Mouse (Mus musculus) layer of hippocampus, adult 18-20 months (tissue): ENCODE data around the gene Asl. TPM values are rescaled to one million over a fixed set of nuclear protein-coding genes. Genes with fewer than 3 reads are reported as not detected.

Experiments used
- DNase-seq, 2 experiments: peaks; one replicate each; pipeline ENCODE4 v3.0.0; 2022; ENCODE audit warnings: low spot score in 2 of 2
- long read RNA-seq: library from polyadenylated mRNA; stranded (forward); transcript quantifications from one replicate; pipeline ENCODE4 v2.0.0, GENCODE M21; 2021
- total RNA-seq, 2 experiments: library from RNA; stranded (reverse); gene quantifications; 2 replicates each; pipeline ENCODE4 v1.2.3; 2021

The Asl gene
- total RNA-seq = 10 to 100 TPM; 22.6 to 25.4 TPM
- long read RNA-seq, transcript Asl-205 (17 exons, 1,824 nt) = major isoform, 16 of 21 reads
- long read RNA-seq, partial matches to known transcripts = 1 of 21 reads
- long read RNA-seq, other reads (novel, unspliced or antisense) = 3 of 21 reads

GRCm38 (mm10) chr5:130029142-130029897 lies at the start of gene Asl, which contains the start of gene Crcp:
Gene Asl, minus strand, starts transcription at chr5:130029247.
Gene Crcp, plus strand, starts transcription at chr5:130029290.
- peak; percentile 86 to 93 for DNase-seq

- DNase-seq = no peak
Measured at GRCm38 (mm10) chr5:130078834-130079156, 49.7 kb upstream of the Asl start.

GRCm38 (mm10) chr5:130078096-130078833 lies 49.2 kb upstream of the Asl start:
- DNase-seq = no peak

- no peak for DNase-seq
Measured at GRCm38 (mm10) chr5:130076396-130076795, 47.3 kb upstream of the Asl start.

- no peak for DNase-seq
Measured at GRCm38 (mm10) chr5:130074491-130074890, 45.4 kb upstream of the Asl start.

GRCm38 (mm10) chr5:130073026-130073425 lies 44.0 kb upstream of the Asl start, which contains the start of gene Tpst1:
Gene Tpst1, plus strand, starts transcription at chr5:130073326.
- no peak for DNase-seq

GRCm38 (mm10) chr5:130067841-130068264 lies 38.8 kb upstream of the Asl start:
- no peak for DNase-seq

- no peak for DNase-seq
Measured at GRCm38 (mm10) chr5:130065579-130065978, 36.5 kb upstream of the Asl start.

- no peak for DNase-seq
Measured at GRCm38 (mm10) chr5:130063760-130064159, 34.7 kb upstream of the Asl start.

- no peak for DNase-seq
Measured at GRCm38 (mm10) chr5:130062096-130062495, 33.0 kb upstream of the Asl start.

- no peak for DNase-seq
Measured at GRCm38 (mm10) chr5:130060329-130060665, 31.2 kb upstream of the Asl start.

- no peak for DNase-seq
Measured at GRCm38 (mm10) chr5:130059413-130060328, 30.6 kb upstream of the Asl start.

GRCm38 (mm10) chr5:130056303-130056702 lies 27.3 kb upstream of the Asl start:
- no peak for DNase-seq

- DNase-seq = no peak
Measured at GRCm38 (mm10) chr5:130055688-130056087, 26.6 kb upstream of the Asl start.

GRCm38 (mm10) chr5:130052955-130053354 lies 23.9 kb upstream of the Asl start:
- DNase-seq = no peak

- DNase-seq = no peak
Measured at GRCm38 (mm10) chr5:130052510-130052909, 23.5 kb upstream of the Asl start.

- no peak for DNase-seq
Measured at GRCm38 (mm10) chr5:130051073-130051860, 22.2 kb upstream of the Asl start.

GRCm38 (mm10) chr5:130050416-130050815 lies 21.4 kb upstream of the Asl start:
- DNase-seq = no peak

GRCm38 (mm10) chr5:130048786-130049520 lies 19.9 kb upstream of the Asl start:
- no peak for DNase-seq

GRCm38 (mm10) chr5:130047013-130047412 lies 18.0 kb upstream of the Asl start:
- DNase-seq = no peak
